In the genomic region with DNA sequence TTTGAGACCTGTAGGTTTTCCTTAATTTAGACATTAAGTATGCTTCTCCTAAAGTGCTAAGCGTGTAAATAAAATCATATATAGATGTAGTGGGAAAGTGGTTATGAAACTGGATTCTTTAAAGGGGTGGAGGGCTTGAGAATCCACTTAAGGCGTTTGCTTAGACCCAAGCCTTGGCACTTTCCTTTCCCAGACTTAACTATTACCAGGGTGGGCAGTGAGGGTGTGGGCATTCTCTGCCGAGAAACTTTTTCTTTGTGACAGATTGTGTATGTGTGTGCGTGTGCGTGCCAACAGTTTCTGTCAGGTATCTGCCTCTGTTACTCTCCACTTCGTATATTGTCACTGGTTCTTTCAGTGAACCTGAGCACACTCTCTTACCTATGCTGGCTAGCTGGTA, we compare ENCODE assay signal across 10 mouse cellular contexts.
"Had no signal": no experiment of that assay in that cellular context is flagged by ENCODE, and none has a peak within 500 bp of the region (broad histone marks: within the 10 kb centered on the region; RNA-seq: fewer than 3 reads in every experiment).

No protein-coding gene starts in this region.

- H3K4me1 ChIP-seq: liver, embryonic 13.5 days had no signal

- H3K4me2 ChIP-seq: liver, embryonic 13.5 days; lung, embryonic 14.5 days; midbrain, embryonic 11.5 days had no signal

- H3K27me3 ChIP-seq: liver, embryonic 13.5 days had no signal

- DNase-seq: kidney, adult 2 months; kidney, postnatal 25 days; liver, embryonic 13.5 days; lung, embryonic 14.5 days; midbrain, embryonic 14.5 days; thymus, adult 18-20 months; thymus, postnatal 36 days had no signal

- H3K27ac ChIP-seq: kidney, postnatal 0 days; liver, embryonic 13.5 days had no signal

- ATAC-seq: intestine, postnatal 0 days had no signal

- H3K9me3 ChIP-seq: liver, embryonic 13.5 days had no signal

- H3K9ac ChIP-seq: liver, embryonic 13.5 days; lung, embryonic 14.5 days had no signal

- H3K4me3 ChIP-seq: liver, embryonic 13.5 days had no signal

- H3K36me3 ChIP-seq: liver, embryonic 13.5 days had no signal
